Mouse (Mus musculus): ENCODE data around the gene Vmn2r91. TPM values are rescaled to one million over a fixed set of nuclear protein-coding genes. Genes with fewer than 3 reads are reported as not detected.
"Not testable (repeated sequence)": the region's sequence is repeated elsewhere in the genome, so short reads cannot be mapped to it uniquely, and the experiment has no call there.

Vmn2r91 gene
- not detected for total RNA-seq (2022)

DNA sequence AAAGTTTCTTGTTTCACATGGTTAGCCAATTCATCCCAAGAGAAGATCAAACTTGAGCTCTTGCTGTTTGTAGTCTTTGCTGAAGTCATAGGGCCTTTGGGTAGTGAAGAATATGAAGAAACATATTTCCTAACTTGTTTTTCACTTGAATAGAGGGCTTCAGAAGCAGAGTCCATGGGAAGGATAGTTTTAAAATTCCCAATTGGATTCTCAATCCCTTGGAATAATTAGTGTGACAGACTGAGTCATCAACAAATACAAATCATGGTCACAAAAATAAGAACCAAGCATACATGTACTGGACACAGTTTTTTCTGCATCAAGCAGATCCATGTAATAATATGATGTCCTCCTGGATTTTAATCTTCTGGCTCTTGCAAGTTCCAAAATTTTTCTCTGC, at the start of gene Vmn2r91:
Gene Vmn2r91, plus strand, starts transcription at position 301 of the 400 bp plus-strand sequence.
- DNase-seq: not testable (repeated sequence)

DNA sequence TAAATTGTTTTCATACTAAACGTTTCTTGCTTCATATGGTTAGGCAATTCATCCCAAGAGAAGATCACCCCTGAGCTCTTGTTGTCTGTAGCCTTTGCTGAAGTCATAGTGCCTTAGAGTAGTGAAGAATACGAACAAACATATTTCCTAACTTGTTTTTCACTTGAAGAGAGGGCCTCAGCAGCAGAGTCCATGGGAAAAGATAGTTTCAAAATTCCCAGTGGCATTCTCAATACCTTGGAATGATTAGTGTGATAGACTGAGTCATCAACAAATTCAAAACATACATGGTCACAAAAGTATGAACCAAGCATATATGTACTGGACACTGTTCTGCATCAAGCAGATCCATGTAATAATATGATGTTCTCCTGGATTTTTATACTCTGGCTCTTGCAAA, 35.7 kb upstream of the Vmn2r91 start, which contains the start of gene Vmn2r124:
Gene Vmn2r124, plus strand, starts transcription at position 301 of the 400 bp plus-strand sequence.
- no peak for DNase-seq

- DNase-seq: not testable (repeated sequence)
Measured at GRCm38 (mm10) chr17:18095626-18096025, 10.8 kb downstream of the Vmn2r91 start.

DNA sequence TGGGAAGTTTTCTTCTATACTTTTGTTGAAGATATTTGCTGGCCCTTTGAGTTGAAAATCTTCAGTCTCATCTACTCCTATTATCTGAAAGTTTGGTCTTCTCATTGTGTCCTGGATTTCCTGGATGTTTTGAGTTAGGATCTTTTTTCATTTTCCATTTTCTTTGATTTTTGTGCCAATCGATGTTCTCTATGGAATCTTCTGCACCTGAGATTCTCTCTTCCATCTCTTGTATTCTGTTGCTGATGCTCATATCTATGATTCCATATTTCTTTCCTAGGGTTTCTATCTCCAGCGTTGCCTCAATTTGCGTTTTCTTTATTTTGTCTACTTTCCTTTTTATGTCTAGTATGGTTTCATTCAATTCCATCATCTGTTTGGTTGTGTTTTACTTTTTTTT, 17.4 kb downstream of the Vmn2r91 start:
- DNase-seq: not testable (repeated sequence)

GRCm38 (mm10) chr17:18151587-18151986, 66.8 kb downstream of the Vmn2r91 start, which contains the start of gene Vmn2r92:
TSS of gene Vmn2r92 (plus strand) at chr17:18151887.
- DNase-seq: not testable (repeated sequence)

DNA sequence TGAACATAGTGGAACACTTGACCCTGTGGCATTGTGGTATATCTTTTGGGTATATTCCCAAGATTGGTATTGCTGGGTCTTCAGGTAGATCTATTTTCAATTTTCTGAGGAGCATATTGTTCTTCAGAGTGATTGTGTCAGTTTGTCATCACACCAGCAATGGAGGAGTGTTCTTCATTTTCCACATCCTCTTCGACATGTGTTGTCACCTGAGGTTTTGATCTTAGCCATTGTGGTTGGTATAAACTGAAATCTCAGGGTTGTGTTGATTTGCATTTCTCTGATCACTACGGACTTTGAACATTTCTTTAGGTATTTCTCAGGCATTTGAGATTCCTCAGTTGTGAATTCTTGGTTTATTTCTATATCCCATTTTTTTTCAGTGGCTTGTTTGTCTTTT, 76.4 kb downstream of the Vmn2r91 start:
- not testable (repeated sequence) for DNase-seq

Other genes with a start within 250 kb of the Vmn2r91 start
- gene Has1, start 229.8 kb upstream of the Vmn2r91 start, total RNA-seq (2022): under 1 TPM in 2 of 4 experiments, not detected in 2; 0.23 to 0.24 TPM
- under 1 TPM in 1 of 4 experiments, not detected in 3; 0.17 TPM for gene Fpr1, start 201.1 kb upstream of the Vmn2r91 start, total RNA-seq (2022)
- gene Fpr2, start 197.2 kb upstream of the Vmn2r91 start, total RNA-seq (2022): under 1 TPM in 1 of 4 experiments, not detected in 3; 0.56 TPM
- gene Fpr3, start 197.2 kb upstream of the Vmn2r91 start, total RNA-seq (2022): not detected
- gene Fpr-rs4, start 63.3 kb upstream of the Vmn2r91 start, total RNA-seq (2022): not detected
- not detected for gene Vmn2r124, start 35.6 kb upstream of the Vmn2r91 start, total RNA-seq (2022)
- not detected for gene Vmn2r92, start 66.9 kb downstream of the Vmn2r91 start, total RNA-seq (2022)
- not detected for gene Vmn2r94, start 192.7 kb downstream of the Vmn2r91 start, total RNA-seq (2022)
- gene Vmn2r93, start 213.1 kb downstream of the Vmn2r91 start, total RNA-seq (2022): not detected